Mouse (Mus musculus) mesoderm, embryonic 11.5 days (tissue): ENCODE data around the gene Rnf121.

ENCODE experiments used
- DNase-seq: peaks from one replicate; pipeline ENCODE4 v3.0.0-alpha.2; 2012; ENCODE audit warnings: low read depth, low spot score

Gene Rnf121

GRCm38 (mm10) chr7:101999461-102000151, 65.7 kb downstream of the Rnf121 start:
- no peak for DNase-seq

GRCm38 (mm10) chr7:101998194-101998927, 66.9 kb downstream of the Rnf121 start:
- DNase-seq: peak; percentile 77

GRCm38 (mm10) chr7:101994241-101994640, 71.0 kb downstream of the Rnf121 start:
- no peak for DNase-seq

- no peak for DNase-seq
These were observed 80.2 kb downstream of the Rnf121 start for GRCm38 (mm10) chr7:101985081-101985480.

GRCm38 (mm10) chr7:101982735-101983134, 82.5 kb downstream of the Rnf121 start:
- no peak for DNase-seq

GRCm38 (mm10) chr7:101974505-101974904, 90.8 kb downstream of the Rnf121 start:
- DNase-seq: no peak

- peak; percentile 45 for DNase-seq
These were observed 91.5 kb downstream of the Rnf121 start for GRCm38 (mm10) chr7:101973730-101974129.

- DNase-seq: no peak
These were observed 93.5 kb downstream of the Rnf121 start for GRCm38 (mm10) chr7:101971721-101972120.

- peak; percentile 70 for DNase-seq
These were observed 94.3 kb downstream of the Rnf121 start for GRCm38 (mm10) chr7:101970821-101971461.

GRCm38 (mm10) chr7:101970429-101970775, 94.9 kb downstream of the Rnf121 start:
- DNase-seq: peak; percentile 91

- peak; percentile 84 for DNase-seq
These were observed 95.4 kb downstream of the Rnf121 start for GRCm38 (mm10) chr7:101969694-101970428.
